Mouse (Mus musculus): ENCODE data around the gene Tfip11. TPM values are rescaled to one million over a fixed set of nuclear protein-coding genes. Genes with fewer than 3 reads are reported as not detected.

Tfip11 gene
- polyA plus RNA-seq, 1 experiment, result 31.7 TPM

DNA sequence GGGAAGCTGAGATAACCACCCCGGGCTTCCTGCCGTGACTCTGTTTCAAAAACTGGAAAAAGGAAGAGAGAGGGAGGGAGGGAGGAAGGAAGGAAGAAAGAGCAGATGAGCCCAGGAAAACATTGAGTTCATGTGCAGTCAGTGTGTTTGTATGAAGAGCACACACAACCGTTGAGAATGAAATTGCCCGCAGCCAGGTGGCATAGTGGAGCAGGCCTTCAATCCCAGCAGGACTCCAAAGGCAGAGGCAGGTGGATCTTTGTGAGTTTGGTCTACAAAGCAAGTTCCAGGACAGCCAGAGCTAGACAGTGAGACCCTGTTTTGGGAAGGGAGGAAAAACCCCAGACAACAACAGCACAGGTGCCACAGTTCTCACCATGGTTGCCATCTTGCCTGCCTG, 41.2 kb downstream of the Tfip11 start:
- TF ChIP-seq SRF (IDR thresholded peaks at IDR 0.05; ENCODE audit: control insufficient read depth, insufficient read length, low read depth), result no peak
- TF ChIP-seq TCF12 (IDR thresholded peaks at IDR 0.05; ENCODE audit: insufficient read depth, poor library complexity, severe bottlenecking), result no peak
- TF ChIP-seq POLR2AphosphoS2 (IDR thresholded peaks at IDR 0.05; ENCODE audit: insufficient read length, low read depth), result no peak
- TF ChIP-seq REST (IDR thresholded peaks at IDR 0.05; ENCODE audit: insufficient read depth, insufficient read length), result no peak
- TF ChIP-seq TCF3 (IDR thresholded peaks at IDR 0.05; ENCODE audit: insufficient read length, low read depth), result no peak
- TF ChIP-seq MYOD1 (IDR thresholded peaks at IDR 0.05; ENCODE audit: control insufficient read depth in 1 of 3, insufficient read length in 2 of 3, low read depth in 2 of 3), result no peak
- TF ChIP-seq MYOG (IDR thresholded peaks at IDR 0.05; ENCODE audit: control insufficient read depth in 1 of 3, insufficient read depth in 1 of 3, insufficient read length in 2 of 3, low read depth in 2 of 3), result no peak
- no peak for TF ChIP-seq POLR2A (IDR thresholded peaks at IDR 0.05; ENCODE audit: insufficient read length, low read depth)
- Histone ChIP-seq H3K4me2 (ENCODE audit: low read depth) (no peak overlapping the region), H3K36me3 (ENCODE audit: control insufficient read depth, insufficient read depth) (peaks cover 3% of the 10 kb centered on the region), H3K27me3 (ENCODE audit: control insufficient read depth, insufficient read depth, insufficient read length) (no peaks in the 10 kb centered on the region), H3K4me3 (no peak overlapping the region), H3K79me2 (ENCODE audit: control insufficient read depth, insufficient read depth) (no peaks in the 10 kb centered on the region), H3ac (ENCODE audit: control insufficient read depth, insufficient read length) (no peak overlapping the region)

DNA sequence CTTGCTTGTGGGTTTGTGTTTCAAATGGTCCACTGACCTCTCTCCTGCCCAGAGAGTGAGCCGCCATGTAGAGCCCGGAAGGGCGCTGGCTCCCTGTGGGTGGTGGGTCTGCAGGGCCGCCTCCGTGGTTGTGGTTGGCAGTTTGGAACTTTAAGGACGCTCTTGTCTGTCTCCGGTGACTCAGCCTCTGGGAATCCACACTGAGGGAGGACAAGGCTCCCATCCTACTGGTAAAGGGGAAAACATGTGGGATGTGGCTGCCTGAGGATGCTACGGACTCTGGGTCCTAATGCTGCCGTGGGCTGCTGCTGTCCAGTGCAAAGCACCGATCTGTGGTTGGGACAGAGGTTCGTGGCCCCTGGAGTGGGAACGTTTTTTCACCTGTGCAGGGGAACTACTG, 41.8 kb downstream of the Tfip11 start:
- no peak for TF ChIP-seq TCF3 (IDR thresholded peaks at IDR 0.05; ENCODE audit: insufficient read length, low read depth)
- TF ChIP-seq MYOD1 (IDR thresholded peaks at IDR 0.05; ENCODE audit: control insufficient read depth in 1 of 3, insufficient read length in 2 of 3, low read depth in 2 of 3), result no peak
- no peak for TF ChIP-seq USF1 (IDR thresholded peaks at IDR 0.05; ENCODE audit: low read depth)
- no peak for TF ChIP-seq MAX (IDR thresholded peaks at IDR 0.05; ENCODE audit: low read depth)
- peak; percentile 18 for TF ChIP-seq REST (IDR thresholded peaks at IDR 0.05; ENCODE audit: insufficient read depth, insufficient read length)

DNA sequence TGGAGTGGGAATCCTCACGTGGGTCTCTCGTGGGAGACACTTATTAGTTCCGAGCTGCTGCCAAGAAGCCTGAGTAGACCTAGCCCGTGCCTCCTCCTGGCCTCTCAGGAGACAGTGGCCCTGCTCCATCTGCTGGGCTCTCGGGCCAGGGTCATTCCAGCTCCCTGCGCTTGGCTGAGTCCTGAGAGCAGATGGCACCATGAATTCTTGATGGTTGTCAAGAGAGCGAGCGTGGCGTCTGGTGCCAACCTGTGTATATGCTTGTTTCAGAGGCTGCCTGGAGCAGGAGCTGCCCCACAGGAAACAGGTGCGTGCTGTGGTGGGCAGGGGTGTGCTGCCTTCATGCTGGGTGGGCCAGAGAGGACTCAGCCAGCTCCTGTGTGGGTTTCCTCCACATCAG, 42.5 kb downstream of the Tfip11 start:
- Histone ChIP-seq H3K27me3 (ENCODE audit: control insufficient read depth, insufficient read depth, insufficient read length) (no peaks in the 10 kb centered on the region), H3K4me3 (no peak overlapping the region), H3ac (ENCODE audit: control insufficient read depth, insufficient read length) (no peak overlapping the region), H3K4me2 (ENCODE audit: low read depth) (peak overlapping the region; percentile 12), H3K79me2 (ENCODE audit: control insufficient read depth, insufficient read depth) (no peaks in the 10 kb centered on the region), H3K36me3 (ENCODE audit: control insufficient read depth, insufficient read depth) (peaks cover 3% of the 10 kb centered on the region)
- TF ChIP-seq MAX (IDR thresholded peaks at IDR 0.05; ENCODE audit: low read depth) (no peak), MYOD1 (IDR thresholded peaks at IDR 0.05; ENCODE audit: control insufficient read depth in 1 of 3, insufficient read length in 2 of 3, low read depth in 2 of 3) (peak in 1 of 3 experiments; percentile 42), POLR2A (IDR thresholded peaks at IDR 0.05; ENCODE audit: insufficient read length, low read depth) (no peak), CEBPB (IDR thresholded peaks at IDR 0.05; ENCODE audit: insufficient read depth, poor library complexity, severe bottlenecking) (no peak)

More for the DNA sequence above, 41.8 kb downstream of the Tfip11 start:
- Histone ChIP-seq H3K36me3 (ENCODE audit: control insufficient read depth, insufficient read depth) (peaks cover 3% of the 10 kb centered on the region), H3K4me2 (ENCODE audit: low read depth) (peak overlapping the region; percentile 39), H3K27me3 (ENCODE audit: control insufficient read depth, insufficient read depth, insufficient read length) (no peaks in the 10 kb centered on the region), H3ac (ENCODE audit: control insufficient read depth, insufficient read length) (no peak overlapping the region), H3K79me2 (ENCODE audit: control insufficient read depth, insufficient read depth) (no peaks in the 10 kb centered on the region), H3K4me3 (no peak overlapping the region)

DNA sequence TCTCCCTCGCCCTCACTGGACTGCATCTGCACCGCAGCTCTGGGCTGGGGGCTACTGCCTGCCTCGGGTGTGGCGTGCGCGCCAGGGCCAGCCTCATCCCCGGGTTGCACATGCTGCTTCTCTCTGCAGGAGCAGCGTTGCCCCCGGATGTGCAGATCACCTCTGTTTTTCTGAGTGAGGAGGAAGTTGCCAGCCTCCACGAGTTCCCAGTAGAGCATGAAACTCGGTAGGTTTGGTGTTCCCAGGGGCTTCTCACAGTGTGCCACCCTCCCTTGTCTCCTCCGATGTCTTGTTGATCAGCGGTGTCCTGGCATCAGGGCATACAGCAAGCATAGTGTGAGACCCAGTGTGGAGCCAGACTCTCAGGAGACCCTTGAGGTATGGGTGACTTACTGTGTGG, 43.2 kb downstream of the Tfip11 start:
- H3K27me3 ChIP-seq (ENCODE audit: control insufficient read depth, insufficient read depth, insufficient read length), result no peaks in the 10 kb centered on the region
- no peak overlapping the region for H3K4me3 ChIP-seq
- no peaks in the 10 kb centered on the region for H3K79me2 ChIP-seq (ENCODE audit: control insufficient read depth, insufficient read depth)
- no peak overlapping the region for H3ac ChIP-seq (ENCODE audit: control insufficient read depth, insufficient read length)
- H3K4me2 ChIP-seq (ENCODE audit: low read depth), result no peak overlapping the region
- peaks cover 3% of the 10 kb centered on the region for H3K36me3 ChIP-seq (ENCODE audit: control insufficient read depth, insufficient read depth)
- no peak for TF ChIP-seq POLR2A (IDR thresholded peaks at IDR 0.05; ENCODE audit: insufficient read length, low read depth)
- TF ChIP-seq CEBPB (IDR thresholded peaks at IDR 0.05; ENCODE audit: insufficient read depth, poor library complexity, severe bottlenecking), result no peak
- TF ChIP-seq TCF3 (IDR thresholded peaks at IDR 0.05; ENCODE audit: insufficient read length, low read depth), result no peak
- TF ChIP-seq USF1 (IDR thresholded peaks at IDR 0.05; ENCODE audit: low read depth), result no peak
- TF ChIP-seq MYOD1 (IDR thresholded peaks at IDR 0.05; ENCODE audit: control insufficient read depth in 1 of 3, insufficient read length in 2 of 3, low read depth in 2 of 3), result no peak
- no peak for TF ChIP-seq REST (IDR thresholded peaks at IDR 0.05; ENCODE audit: insufficient read depth, insufficient read length)
- TF ChIP-seq MYOG (IDR thresholded peaks at IDR 0.05; ENCODE audit: control insufficient read depth in 1 of 3, insufficient read depth in 1 of 3, insufficient read length in 2 of 3, low read depth in 2 of 3), result no peak
- no peak for TF ChIP-seq MAX (IDR thresholded peaks at IDR 0.05; ENCODE audit: low read depth)
- TF ChIP-seq E2F4 (IDR thresholded peaks at IDR 0.05; ENCODE audit: insufficient read depth), result no peak

DNA sequence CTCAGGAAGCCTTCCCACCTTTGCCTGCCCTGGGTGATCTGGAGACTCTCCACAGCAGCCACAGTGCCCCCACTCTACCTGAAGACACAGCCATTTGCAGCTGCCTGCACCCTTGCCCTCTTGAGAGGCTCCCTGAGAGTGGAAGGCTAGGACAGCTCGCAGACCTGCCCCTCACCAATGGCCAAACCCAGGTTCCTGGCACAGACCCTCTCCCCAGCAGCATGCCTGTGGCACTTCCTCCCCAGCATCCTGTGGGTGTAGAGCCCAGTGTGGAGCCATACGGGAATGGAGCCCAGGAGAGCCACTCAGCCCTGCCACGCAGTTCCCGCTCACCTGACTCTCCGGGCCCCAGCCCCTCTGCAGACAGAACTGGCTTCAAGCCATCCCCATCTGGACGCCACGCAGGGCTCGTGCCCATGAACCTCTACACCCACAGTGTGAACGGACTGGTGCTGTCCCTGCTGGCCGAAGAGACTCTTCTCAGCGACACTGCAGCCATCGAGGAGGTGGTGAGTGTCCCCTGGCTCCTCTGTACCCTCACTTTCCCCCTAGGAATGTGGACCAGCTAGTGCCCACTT, 44.2 kb downstream of the Tfip11 start:
- Histone ChIP-seq H3K27me3 (ENCODE audit: control insufficient read depth, insufficient read depth, insufficient read length) (no peaks in the 10 kb centered on the region), H3ac (ENCODE audit: control insufficient read depth, insufficient read length) (no peak overlapping the region), H3K4me3 (no peak overlapping the region), H3K79me2 (ENCODE audit: control insufficient read depth, insufficient read depth) (no peaks in the 10 kb centered on the region), H3K4me2 (ENCODE audit: low read depth) (no peak overlapping the region), H3K36me3 (ENCODE audit: control insufficient read depth, insufficient read depth) (peaks cover 3% of the 10 kb centered on the region)
- TF ChIP-seq POLR2A (IDR thresholded peaks at IDR 0.05; ENCODE audit: insufficient read length, low read depth), result no peak

DNA sequence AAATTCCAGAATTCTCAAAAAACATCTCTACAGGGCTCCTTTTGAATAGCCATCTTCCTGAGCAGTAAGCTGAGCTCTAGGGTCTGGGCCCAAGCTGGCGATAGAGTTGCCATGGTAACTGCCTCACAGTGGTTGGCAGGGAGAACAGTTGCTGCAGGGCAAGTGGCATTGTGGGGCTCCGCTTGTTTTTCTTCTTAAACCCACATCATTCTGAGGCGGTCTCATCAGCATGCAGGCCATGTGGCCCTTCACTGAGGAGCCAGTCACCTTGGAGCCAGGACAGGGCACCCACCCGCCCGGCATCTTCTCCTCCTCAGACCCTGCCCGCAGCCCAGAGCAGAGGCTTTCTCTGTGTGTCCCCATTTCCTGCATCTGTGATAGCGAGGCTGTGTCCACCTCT, 45.8 kb downstream of the Tfip11 start:
- H3K4me2 ChIP-seq (ENCODE audit: low read depth), result no peak overlapping the region
- H3K36me3 ChIP-seq (ENCODE audit: control insufficient read depth, insufficient read depth), result peaks cover 3% of the 10 kb centered on the region
- H3K79me2 ChIP-seq (ENCODE audit: control insufficient read depth, insufficient read depth), result no peaks in the 10 kb centered on the region
- H3K4me3 ChIP-seq, result no peak overlapping the region
- TF ChIP-seq SRF (IDR thresholded peaks at IDR 0.05; ENCODE audit: control insufficient read depth, insufficient read length, low read depth) (no peak), POLR2A (IDR thresholded peaks at IDR 0.05; ENCODE audit: insufficient read length, low read depth) (no peak), REST (IDR thresholded peaks at IDR 0.05; ENCODE audit: insufficient read depth, insufficient read length) (no peak), CEBPB (IDR thresholded peaks at IDR 0.05; ENCODE audit: insufficient read depth, poor library complexity, severe bottlenecking) (no peak), TCF3 (IDR thresholded peaks at IDR 0.05; ENCODE audit: insufficient read length, low read depth) (no peak), MAX (IDR thresholded peaks at IDR 0.05; ENCODE audit: low read depth) (no peak), POLR2AphosphoS2 (IDR thresholded peaks at IDR 0.05; ENCODE audit: insufficient read length, low read depth) (no peak), TCF12 (IDR thresholded peaks at IDR 0.05; ENCODE audit: insufficient read depth, poor library complexity, severe bottlenecking) (no peak), MYOG (IDR thresholded peaks at IDR 0.05; ENCODE audit: control insufficient read depth in 1 of 3, insufficient read depth in 1 of 3, insufficient read length in 2 of 3, low read depth in 2 of 3) (no peak), MYOD1 (IDR thresholded peaks at IDR 0.05; ENCODE audit: control insufficient read depth in 1 of 3, insufficient read length in 2 of 3, low read depth in 2 of 3) (no peak), E2F4 (IDR thresholded peaks at IDR 0.05; ENCODE audit: insufficient read depth) (no peak), USF1 (IDR thresholded peaks at IDR 0.05; ENCODE audit: low read depth) (no peak)
- no peak overlapping the region for H3ac ChIP-seq (ENCODE audit: control insufficient read depth, insufficient read length)
- no peaks in the 10 kb centered on the region for H3K27me3 ChIP-seq (ENCODE audit: control insufficient read depth, insufficient read depth, insufficient read length)
